Mouse (Mus musculus): ENCODE measurements around the gene Gng11.

The Gng11 gene

DNA sequence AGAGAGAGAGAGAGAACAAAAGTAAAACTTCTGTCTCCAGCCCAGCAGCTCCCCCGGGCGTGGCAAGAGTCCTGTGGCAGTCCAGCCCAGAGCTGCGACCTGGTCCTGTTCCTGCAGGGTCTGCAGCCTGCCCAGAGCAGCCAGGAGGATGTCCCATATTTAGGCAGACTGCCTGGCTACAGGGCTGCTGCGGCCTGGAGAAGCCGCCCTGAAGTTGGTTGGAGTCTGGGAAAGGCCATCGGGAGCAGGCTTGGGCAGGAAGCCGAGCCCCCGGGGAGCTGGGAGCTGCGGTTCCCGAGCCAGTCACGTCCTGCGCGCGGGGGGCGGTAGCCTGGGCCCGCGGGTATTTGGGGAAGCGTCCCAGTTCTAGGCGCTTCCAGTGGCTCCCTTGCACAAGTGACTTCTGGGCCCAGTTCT, at the start of gene Gng11:
Gng11 (plus strand) TSS at position 15 of the 417 bp plus-strand sequence.
- DNase-seq: peak; percentile 3 to 6

DNA sequence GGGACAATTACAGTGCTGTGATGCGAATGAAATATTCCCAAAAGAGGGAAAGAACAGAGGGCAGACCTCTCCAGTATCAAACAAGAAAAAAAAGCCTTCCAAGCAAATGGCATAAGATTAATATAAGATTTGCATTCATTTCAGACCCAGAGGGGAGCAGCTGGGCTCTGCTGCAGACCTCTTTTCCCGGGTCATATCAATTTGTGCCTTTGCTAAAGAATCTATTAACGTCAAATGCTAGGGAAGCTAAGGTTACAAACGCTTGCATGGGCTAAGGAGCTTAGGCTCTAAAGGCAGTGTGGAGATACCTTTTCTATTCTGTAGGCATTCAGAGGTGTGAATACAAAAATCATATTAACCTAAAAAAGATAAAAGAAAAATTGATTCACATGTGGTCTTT, 48.7 kb upstream of the Gng11 start:
- DNase-seq: no peak

DNA sequence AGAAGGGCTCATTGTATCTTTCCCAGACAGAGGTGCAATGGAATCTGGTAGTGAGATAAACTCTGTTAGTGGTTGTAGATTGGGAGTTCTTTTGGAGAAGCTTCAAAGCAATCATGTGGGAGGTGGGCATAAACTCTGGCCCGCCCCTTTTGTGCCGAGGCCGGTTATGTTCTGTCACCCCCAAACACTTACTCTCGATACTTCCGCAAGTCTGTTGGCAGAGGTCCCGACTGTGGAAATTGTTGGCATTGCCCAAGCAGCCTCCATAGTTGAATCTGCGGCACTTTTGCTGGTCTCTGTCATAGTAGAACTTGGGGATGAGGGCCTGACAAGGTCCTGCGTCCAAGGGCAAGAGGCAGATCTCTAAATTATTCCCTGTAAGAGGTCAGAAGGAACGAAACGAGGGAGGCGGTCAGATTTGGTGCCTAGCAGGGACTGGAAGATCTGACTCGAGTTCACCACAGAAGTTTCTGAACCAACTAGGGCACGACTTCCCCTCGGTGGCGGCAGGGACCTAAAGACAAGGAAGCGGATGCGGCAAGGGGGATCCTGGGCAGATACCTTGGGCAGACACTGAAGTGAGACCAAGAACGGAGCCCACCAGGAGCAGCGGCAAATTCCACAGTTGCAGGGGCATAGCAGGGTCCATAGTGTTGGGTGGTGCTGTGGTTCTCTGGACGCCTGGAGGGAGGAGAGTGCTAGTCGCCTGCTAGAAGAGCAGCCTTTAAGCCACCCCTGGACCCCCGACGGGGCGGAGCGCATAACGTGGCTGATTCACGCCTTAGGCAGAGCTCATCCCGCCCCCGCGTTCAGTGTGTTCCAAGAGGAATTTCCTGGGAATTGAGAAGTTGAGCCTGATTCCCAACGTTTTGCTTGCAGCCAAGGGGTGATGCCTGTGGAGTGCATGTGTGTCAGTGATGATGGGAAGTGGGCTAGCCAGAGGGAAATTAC, 35.8 kb upstream of the Gng11 start:
- DNase-seq: peak in 1 of 2 experiments; percentile 3

DNA sequence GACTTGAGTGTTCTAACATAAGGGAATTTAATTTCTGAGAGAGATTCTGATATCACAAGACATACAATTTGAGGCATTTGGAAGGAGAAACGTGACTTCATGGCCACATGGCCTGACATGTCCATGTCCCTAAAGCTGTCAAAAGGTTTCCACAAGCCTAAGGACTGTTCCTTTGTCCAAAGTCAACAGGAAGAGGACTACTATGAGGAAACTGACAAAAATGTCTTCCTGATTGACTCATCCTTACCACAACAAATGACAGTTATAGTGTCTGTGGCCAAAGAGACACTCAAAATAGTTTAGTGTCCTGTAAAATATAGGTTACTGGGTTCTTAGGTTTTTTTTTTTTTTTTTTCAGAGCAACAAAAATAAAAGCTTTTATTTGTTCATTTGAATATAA, 30.0 kb upstream of the Gng11 start:
- DNase-seq: no peak

DNA sequence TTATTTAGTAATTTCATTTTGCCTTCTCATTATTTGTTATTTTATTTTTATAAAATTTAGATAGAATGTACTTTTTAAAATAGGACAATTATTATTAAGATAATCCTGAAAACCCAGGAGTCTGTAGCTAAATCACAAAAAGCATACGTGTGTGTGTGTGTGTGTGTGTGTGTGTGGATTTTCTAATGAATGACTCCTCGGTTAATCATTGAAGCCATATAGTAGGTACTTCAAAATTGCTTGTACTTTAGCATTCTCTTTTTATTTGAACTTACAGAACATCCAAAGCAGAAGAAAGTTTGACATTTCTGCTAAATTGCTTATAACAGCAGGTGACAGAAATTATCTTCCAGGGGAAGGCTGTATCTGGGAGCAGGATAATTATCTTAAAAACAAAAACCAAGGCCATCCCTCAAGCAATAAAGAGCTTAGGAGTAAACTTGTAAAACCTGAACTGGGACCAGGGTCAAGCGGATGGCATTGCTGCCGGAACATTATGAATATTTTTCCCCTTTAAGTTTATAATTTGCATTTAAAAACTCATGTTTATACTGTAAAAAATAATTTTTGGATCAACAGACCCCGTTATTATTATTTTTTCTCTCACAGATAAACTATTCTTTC, 20.9 kb upstream of the Gng11 start:
- DNase-seq: no peak

DNA sequence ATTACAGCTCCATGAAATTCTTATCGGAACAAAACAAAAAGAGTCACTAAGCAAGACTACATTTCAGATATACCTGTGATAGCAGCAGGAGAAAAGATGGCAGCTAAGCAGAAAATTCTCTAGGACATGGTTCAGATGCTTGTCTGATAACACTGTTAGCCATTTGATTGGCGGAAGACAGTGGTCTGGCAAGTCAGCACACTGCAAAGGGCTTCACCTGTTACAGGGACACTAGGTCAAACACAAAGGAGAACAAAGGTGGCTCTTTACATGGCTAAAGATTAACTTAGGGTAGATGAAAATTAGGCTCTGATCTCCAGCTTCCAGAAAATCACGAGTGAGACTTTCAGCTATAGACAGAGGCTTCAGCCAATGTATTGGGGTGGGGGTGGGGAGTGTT, 15.0 kb upstream of the Gng11 start, which contains the start of gene Tfpi2:
Tfpi2 (minus strand) TSS at position 170 of the 400 bp plus-strand sequence.
- DNase-seq: no peak

DNA sequence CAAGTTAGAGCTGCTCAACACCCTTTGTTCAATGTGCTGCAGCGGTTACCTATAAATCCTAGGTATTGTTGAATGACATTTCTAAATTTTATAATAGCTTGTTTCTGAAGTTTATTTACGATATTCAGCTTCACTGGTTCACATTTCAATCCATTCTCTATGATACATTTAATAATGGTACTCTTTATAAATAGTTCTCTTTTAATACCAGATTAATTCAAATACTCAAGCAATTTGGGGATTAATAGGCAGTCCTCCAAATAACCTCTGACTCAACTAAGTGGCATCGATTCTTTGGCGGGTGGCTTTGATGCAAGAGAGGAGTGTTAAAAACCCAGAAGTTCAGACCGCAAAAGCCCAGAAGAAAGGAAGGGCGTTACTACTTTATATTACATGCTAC, 10.2 kb upstream of the Gng11 start, which contains the start of gene Gngt1:
Gngt1 (plus strand) TSS at position 301 of the 400 bp plus-strand sequence.
- no peak for DNase-seq

DNA sequence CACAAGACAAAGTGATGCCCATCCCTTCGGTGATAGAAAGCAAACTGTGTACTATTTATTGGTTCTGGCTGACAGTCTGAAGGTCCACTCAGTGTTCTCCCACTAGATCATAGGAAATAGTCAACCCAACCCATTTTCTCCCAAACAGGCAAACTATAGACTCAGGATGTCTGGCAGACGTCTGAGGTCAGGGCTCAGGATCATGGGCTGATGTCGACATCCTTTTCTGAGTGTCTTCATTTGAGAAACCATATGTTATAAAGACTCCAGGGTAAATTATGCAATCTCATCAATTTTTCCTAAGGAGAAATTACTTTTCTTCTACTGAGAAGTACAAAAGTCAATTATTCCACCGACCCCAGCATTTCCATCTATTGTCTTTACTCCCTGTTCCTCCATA, 5.6 kb upstream of the Gng11 start:
- no peak for DNase-seq

DNA sequence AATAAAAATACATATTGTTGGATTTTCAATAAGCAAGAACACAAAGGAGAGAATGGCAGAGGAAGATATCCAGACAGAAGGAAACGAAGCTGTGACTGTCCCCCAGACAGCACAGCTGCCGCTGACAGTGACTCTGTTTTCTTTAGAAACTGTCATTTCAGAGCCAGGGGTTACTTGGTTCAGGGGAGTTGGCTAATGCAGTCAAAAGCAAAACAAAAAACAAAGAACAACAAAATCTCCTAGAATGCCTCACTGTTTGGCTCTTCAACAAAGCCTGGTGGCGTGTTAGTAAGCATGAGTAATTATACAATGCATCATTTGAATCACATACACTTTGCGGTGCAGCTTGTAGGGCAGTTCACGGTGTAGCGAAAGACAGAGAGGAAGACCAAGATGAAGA, 4.4 kb upstream of the Gng11 start:
- DNase-seq: no peak

DNA sequence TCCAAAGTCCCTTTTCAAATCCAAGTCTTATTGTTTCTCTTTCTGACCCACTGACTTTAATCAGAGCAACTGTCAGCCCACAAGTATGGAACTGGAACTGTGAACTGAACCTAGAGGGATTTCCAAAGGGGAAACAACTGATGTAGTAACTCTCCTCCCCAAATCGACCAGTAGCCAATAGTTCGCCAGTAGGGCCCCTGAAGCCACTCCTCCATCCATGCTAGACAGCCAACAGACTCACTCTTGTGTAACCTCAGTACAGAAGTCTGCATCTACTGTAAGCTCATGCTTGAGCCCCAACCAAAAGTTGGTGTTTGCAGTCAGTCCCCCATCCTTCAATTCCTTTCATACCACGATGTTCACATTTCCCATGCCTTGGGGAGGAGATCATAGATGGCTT, 3.0 kb upstream of the Gng11 start:
- DNase-seq: no peak

DNA sequence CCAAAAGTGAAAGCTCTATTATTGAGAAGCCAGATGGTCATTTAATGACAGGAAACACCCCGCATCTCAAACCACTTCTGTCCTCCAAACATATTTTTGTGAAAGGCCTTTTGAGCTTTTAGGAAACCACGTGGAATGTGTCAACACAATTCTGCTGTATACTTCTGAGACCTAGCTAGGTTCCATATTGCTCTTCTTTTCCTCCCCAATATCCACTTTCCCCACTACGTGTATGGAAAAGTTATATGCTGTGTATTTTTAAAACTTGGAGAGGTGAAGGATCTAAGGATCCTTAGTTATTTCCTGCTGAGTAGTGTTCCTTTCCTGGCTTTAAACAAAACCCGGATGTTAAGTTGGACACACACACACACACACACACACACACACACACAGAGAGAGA, 259 bp upstream of the Gng11 start:
- no peak for DNase-seq

DNA sequence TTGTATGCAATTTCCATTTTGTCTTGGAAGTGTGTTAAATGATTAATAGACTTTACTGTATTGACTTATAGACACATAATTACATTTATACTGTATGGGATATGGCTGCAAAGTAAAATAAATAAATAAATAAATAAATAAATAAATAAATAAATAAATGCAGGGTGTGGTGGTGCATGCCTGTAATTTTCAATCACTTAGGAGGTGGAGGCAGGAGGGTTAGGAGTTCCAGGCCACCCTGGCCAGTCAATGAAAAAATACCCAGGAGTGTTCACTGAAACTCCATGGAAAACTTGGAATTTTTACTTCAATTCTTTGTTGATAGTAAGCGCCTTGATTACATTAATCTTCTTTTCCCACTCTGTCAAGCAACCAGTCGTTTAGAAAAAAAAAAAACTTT, 1.1 kb downstream of the Gng11 start:
- no peak for DNase-seq

DNA sequence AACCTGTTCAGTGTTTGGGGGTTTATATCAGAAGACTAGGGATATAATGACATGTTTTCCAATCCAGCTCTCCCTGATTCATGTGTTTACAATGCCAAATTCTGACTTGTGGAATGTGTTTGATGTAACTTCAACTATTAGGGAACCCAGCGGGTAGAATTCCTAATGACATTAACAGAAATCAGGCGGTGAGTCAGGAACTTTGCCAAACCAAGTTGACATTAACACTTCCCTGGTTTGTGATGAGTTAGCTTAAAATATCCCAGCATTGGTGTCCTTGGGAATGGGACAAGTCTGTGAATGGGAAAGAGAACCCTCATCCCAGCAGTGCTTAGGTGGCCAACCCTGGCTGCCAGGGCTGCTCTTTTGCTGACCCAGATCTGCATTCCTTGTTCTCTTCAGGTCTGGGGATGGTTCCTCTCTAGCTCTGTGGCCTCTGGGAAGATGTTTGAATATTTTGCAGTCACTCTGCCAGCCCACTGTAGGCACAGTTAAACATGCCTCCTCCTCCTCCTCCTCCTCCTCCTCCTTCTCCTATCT, 4.9 kb downstream of the Gng11 start:
- DNase-seq: no peak

DNA sequence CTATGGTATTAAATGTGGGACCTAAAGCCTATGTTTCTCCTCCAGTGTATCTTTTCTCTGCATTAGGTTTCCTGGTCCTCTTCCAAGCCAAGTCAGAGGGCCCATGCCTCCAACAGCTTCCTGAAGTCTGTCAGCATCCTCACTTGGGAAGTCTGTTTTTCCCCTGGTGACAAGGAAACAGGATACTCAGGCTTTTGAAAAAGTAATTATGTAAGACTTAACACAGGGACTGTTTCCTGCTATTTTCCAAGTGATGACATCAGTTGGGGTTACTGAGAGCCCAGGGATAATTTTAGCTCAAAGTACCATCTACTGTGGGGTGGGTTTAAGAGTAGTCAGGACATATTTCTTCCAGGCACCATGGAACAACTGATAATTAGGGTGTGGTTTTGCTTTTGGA, 5.8 kb downstream of the Gng11 start:
- DNase-seq: no peak

DNA sequence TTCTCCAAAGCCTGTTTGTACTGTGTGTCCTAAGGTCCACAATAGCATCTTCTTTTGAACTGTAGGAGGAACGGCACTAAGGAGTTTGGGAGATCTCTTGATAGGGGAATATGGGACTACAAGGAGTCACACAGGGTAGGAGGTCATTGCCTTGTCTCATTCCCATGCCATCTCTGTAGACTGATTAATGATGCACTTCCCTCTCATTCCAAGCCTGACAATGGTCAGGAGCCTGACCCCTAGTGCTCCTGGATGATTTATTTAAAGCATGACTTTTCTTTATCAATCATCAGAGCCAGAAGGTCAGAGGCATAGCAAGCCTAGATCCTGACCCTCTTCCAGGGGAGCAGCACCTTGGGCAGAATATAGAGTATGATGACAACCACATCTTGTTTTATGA, 18.9 kb downstream of the Gng11 start:
- DNase-seq: no peak

DNA sequence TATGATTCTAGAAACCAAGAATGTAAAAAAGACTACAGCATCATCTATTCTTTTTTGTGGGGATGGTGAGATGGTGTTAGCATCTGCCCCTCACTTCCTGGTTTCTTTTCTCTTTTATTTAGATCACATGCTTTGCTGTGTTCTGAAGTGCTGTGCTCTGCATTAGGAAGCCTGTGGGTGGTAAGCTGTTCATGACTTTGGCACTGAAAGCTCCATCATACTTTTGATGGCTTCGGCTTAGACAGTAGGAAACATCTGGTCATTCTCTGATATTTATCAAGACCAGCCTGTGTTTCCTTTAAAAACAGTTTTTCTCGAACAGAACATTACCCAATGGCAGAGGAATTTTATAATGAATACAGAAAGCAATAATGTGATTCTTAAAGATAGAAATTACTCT, 22.7 kb downstream of the Gng11 start:
- DNase-seq: no peak

DNA sequence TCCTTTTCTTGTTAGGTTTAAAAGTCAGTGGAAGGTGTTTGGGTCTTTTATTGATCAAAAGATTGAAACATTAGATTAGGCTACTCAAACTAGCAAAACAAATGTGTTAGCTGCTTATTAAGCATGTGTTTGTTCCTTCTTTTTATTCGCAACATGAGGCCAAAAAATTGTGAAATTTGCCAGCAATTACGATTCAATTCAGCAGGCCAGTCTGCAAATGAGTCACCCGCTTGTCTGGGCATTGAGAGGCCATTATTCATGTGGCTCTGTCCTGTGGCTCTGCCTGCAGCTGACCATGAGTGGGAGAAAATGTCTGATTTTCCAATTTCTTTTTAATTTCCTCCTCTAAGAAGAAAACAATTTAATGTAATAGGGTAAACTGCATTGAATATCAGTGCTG, 27.3 kb downstream of the Gng11 start:
- no peak for DNase-seq

DNA sequence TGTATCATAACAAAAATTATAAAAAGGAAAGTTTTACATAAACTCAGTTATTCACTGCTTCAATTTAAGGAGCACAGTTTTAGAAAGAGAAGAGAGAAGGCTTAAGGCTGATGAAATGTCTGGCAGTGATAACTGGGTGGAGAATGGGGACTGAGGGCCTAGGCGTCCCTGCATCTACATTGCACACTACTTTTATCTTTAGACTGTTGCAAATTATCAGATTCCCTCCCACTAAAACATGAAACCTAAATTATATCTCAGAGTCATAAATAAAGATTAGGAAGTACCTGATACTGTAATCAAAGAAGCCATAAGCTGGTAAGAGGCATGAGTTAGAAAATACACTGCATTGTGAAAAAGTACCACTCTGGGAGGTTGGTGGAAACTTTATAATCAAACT, 38.1 kb downstream of the Gng11 start:
- DNase-seq: no peak

DNA sequence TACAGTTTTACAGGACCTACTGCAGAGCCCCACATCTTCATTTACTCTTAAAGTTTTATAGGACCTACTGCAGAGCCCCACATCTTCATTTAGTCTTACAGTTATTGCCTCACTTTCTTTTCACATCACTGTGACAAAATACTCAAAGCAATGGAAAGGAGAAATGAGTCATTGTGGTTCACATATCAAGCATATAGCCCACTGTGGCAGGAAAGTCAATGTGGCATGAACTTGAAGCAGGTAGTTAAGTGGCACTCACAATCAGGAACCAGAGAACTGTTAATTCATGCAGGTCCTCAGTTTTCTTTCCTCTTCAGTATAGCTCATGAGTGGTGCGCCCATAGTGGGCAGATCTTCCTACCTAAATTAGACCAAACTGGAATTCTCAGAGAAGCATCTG, 43.5 kb downstream of the Gng11 start:
- no peak for DNase-seq

DNA sequence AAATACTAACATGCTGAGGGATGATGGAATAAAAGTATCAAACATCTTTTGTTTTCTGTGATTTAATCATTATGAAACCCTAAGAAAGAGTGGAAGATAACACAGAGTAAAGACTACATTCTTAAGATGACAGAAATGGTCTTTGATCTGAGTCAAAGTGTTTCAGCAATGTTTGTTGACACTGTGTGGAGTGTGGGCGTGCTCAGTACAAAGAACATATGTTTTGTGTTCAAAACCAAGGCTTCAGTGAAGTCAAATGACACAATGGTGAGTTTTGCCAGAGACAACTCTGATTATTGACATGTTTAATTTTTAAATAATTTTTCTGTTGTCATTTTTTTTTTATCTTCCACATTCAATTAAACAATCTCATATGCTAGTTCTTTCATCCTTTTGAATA, 49.1 kb downstream of the Gng11 start:
- no peak for DNase-seq

DNA sequence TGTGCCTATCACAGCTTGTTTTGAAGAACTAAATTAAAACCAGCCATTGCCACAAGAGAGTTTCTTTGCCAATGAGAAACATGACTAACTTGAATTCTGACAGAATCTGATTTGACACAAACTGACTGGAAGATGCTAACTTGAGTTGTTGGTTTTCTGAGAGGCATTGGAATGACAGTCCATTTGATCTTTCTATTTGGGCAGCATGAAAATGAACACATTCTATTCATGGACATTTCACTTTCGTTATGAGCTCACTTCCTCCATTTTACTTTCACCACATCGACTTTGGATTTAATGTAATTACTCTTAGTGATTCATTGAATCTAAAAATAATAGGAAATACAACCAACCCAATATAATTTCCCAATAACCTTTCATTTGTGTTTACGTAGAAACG, 50.7 kb downstream of the Gng11 start:
- DNase-seq: no peak
